Mouse (Mus musculus): ENCODE measurements at regions not wholly inside any gene's neighbourhood (a gene's known extent, or its start where the extent isn't known, plus 50 kb on each side); places are given as distances from the start of the nearest gene placed in this dataset.

GRCm38 (mm10) chr19:52878812-52879502 lies 161.1 kb downstream of the Xpnpep1 start:
- DNase-seq: no peak

GRCm38 (mm10) chr19:52866635-52867034 lies 173.4 kb downstream of the Xpnpep1 start:
- no peak for DNase-seq

GRCm38 (mm10) chr19:52861576-52861975 lies 178.4 kb downstream of the Xpnpep1 start:
- DNase-seq: no peak

GRCm38 (mm10) chr19:52854068-52854682 lies 185.8 kb downstream of the Xpnpep1 start:
- peak; percentile 17 for DNase-seq

GRCm38 (mm10) chr19:52816202-52816601 lies 223.8 kb downstream of the Xpnpep1 start:
- DNase-seq: no peak

- DNase-seq: no peak
These were observed 228.0 kb downstream of the Xpnpep1 start for GRCm38 (mm10) chr19:52812046-52812445.

GRCm38 (mm10) chr19:52788802-52789201 lies 251.2 kb downstream of the Xpnpep1 start:
- no peak for DNase-seq

GRCm38 (mm10) chr19:52768761-52769388 lies 271.1 kb downstream of the Xpnpep1 start:
- no peak for DNase-seq

- peak; percentile 15 for DNase-seq
These were observed 271.9 kb downstream of the Xpnpep1 start for GRCm38 (mm10) chr19:52768117-52768516.

- no peak for DNase-seq
These were observed 301.1 kb downstream of the Xpnpep1 start for GRCm38 (mm10) chr19:52738946-52739345.

- DNase-seq: no peak
These were observed 318.2 kb downstream of the Xpnpep1 start for GRCm38 (mm10) chr19:52721776-52722175.

- DNase-seq: no peak
These were observed 324.7 kb downstream of the Xpnpep1 start for GRCm38 (mm10) chr19:52715359-52715758.

GRCm38 (mm10) chr19:52707679-52708078 lies 332.3 kb downstream of the Xpnpep1 start:
- DNase-seq: no peak

- DNase-seq: no peak
These were observed 379.0 kb downstream of the Xpnpep1 start for GRCm38 (mm10) chr19:52661009-52661408.

GRCm38 (mm10) chr19:52647066-52648046 lies 383.3 kb downstream of the Ins1 start:
- no peak for DNase-seq

- no peak for DNase-seq
These were observed 376.1 kb downstream of the Ins1 start for GRCm38 (mm10) chr19:52640228-52640627.

- no peak for DNase-seq
These were observed 368.4 kb downstream of the Ins1 start for GRCm38 (mm10) chr19:52632501-52632900.

GRCm38 (mm10) chr19:52624310-52624709 lies 360.2 kb downstream of the Ins1 start:
- no peak for DNase-seq

- DNase-seq: no peak
These were observed 359.4 kb downstream of the Ins1 start for GRCm38 (mm10) chr19:52623496-52623895.

- DNase-seq: no peak
These were observed 349.3 kb downstream of the Ins1 start for GRCm38 (mm10) chr19:52613353-52613752.

GRCm38 (mm10) chr19:52606859-52607258 lies 342.8 kb downstream of the Ins1 start:
- no peak for DNase-seq

GRCm38 (mm10) chr19:52600410-52600809 lies 336.3 kb downstream of the Ins1 start:
- DNase-seq: no peak

- no peak for DNase-seq
These were observed 301.3 kb downstream of the Ins1 start for GRCm38 (mm10) chr19:52565401-52565800.

All from right cerebral cortex, postnatal 25 days (tissue).